Mouse (Mus musculus) midbrain, embryonic 12.5 days (tissue): ENCODE measurements around the gene Clcn6. TPM values are rescaled to one million over a fixed set of nuclear protein-coding genes. Genes with fewer than 3 reads are reported as not detected.

Source experiments
- ATAC-seq: fragments of 200-750 bp; cut with Nextera tagmentation; 2 replicates; pipeline ENCODE4 v1.8.0; 2017; ENCODE audit warnings: low read depth, moderate TSS enrichment, moderate library complexity; ENCODE audit not compliant: low FRiP score
- H3K27ac ChIP-seq: fragments of 300-500 bp; sonication (generic); replicated peaks from 2 replicates; pipeline ENCODE4 v1.5.1; 2016; ENCODE audit warnings: mild to moderate bottlenecking
- H3K27me3 ChIP-seq: fragments of 300-500 bp; sonication (generic); 2 replicates; pipeline ENCODE4 v1.6.1; 2016; ENCODE audit warnings: mild to moderate bottlenecking
- H3K36me3 ChIP-seq: fragments of 300-500 bp; sonication (generic); 2 replicates; pipeline ENCODE4 v1.6.1; 2016
- H3K4me1 ChIP-seq: fragments of 300-500 bp; sonication (generic); 2 replicates; pipeline ENCODE4 v1.6.1; 2016
- H3K4me2 ChIP-seq: fragments of 300-500 bp; sonication (generic); replicated peaks from 2 replicates; pipeline ENCODE4 v1.6.1; 2016; ENCODE audit warnings: mild to moderate bottlenecking, moderate library complexity
- H3K4me3 ChIP-seq: fragments of 300-500 bp; sonication (generic); 2 replicates; pipeline ENCODE4 v1.5.1; 2016; ENCODE audit warnings: mild to moderate bottlenecking
- H3K9ac ChIP-seq: fragments of 300-500 bp; sonication (generic); replicated peaks from 2 replicates; pipeline ENCODE4 v1.6.1; 2016; ENCODE audit warnings: mild to moderate bottlenecking, moderate library complexity
- H3K9me3 ChIP-seq: fragments of 300-500 bp; sonication (generic); 2 replicates; pipeline ENCODE4 v1.6.1; 2016; ENCODE audit warnings: mild to moderate bottlenecking
- WGBS: fragments of 180-500 bp; shearing (Covaris S2); methylation state at CpG from one replicate; pipeline ENCODE4 v1.1.7; 2016; 5-methylcytosine and 5-hydroxymethylcytosine counted together
- polyA plus RNA-seq: library from polyadenylated mRNA; unstranded; fragments of >200 nt; fragmentation: Nextera tagmentation; extraction: Ambion mirVana; gene quantifications from 2 replicates; pipeline ENCODE4 v1.2.1, GENCODE M21; 2016

Gene Clcn6
- polyA plus RNA-seq: 26.9 and 29.7 TPM in 2 replicates

DNA sequence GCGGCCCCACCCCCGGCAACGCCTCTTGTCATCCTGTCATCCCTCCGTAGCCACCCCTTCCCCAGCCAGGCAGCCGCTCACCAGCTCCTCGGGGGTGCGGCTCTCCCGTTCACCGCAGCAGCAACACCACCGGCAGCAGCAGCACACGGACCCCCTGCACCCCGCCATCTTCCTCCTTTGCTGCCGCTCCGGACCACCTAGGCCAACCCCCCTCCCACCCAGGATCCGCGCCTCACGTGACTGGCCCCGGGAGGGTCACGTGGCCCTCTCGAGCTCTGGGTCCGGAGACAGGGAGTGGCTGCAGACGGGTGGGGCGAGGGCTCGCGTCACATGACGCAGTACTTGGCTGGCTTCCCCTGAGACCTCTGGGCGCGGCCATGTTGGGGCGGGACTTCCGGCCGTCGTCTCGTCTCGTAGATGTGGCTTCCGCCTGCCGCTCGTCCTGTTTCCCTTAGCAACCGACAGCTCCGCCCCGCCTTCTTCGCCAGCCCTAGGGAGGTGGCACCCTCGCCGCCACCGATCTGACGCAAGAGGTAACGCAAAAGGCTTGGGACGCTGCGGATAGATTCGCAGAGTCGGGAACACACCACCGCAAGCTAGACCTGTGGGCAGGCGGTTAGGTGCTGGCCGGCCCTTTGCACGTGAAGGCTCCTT, at the start of gene Clcn6, which contains the start of gene Mthfr:
Clcn6 (minus strand) TSS at position 222 of the 654 bp plus-strand sequence.
Mthfr (plus strand) TSS at position 478 of the 654 bp plus-strand sequence.
- Histone ChIP-seq H3K4me1 (peaks cover 54% of the 10 kb centered on the region), H3K9ac (peak within 1 kb of the TSS; percentile 82), H3K36me3 (peaks cover 33% of the 10 kb centered on the region), H3K27me3 (no peaks in the 10 kb centered on the region), H3K4me3 (peak within 1 kb of the TSS; percentile 62), H3K4me2 (peak within 1 kb of the TSS; percentile 88), H3K9me3 (no peaks in the 10 kb centered on the region), H3K27ac (peak within 1 kb of the TSS; percentile 90)
- WGBS: 1% methylated on average over 54 of the region's 54 CpGs
- ATAC-seq: peak; percentile 93

DNA sequence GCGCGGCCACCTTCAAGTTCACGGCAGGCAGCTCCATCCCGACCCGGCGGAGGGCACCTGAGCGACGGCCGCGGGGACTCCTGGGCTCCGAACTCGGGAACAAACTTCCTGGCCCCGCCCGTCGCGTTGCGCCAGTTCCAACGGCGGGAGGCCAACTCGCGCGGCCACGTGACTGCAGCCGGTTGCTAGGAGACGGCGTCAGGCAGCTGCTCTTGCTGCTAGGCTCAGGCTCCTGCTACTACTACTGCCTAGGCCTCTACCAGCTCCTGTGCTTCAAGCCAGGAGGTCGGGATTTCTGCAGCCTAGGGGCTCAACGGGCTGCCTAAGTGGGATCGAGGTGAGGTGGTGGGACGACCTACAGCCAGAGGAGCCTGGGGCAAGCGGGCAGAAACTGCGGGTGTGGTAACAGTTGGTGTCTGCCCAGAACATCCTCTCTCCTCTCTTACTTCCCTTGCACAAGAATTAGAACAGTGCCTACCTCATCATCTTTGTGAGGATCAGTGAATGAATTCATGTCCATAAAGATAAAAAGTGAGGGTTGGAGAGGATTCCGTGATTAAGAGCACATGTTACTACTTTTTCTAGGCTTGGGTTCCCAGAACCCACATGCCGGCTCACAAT, 49.4 kb upstream of the Clcn6 start, which contains the start of gene Agtrap:
Agtrap (minus strand) TSS at position 125 of the 621 bp plus-strand sequence.
- WGBS: 4% methylated on average over 34 of the region's 34 CpGs
- no peaks in the 10 kb centered on the region for H3K9me3 ChIP-seq
- H3K27ac ChIP-seq: peak within 1 kb of the TSS; percentile 60
- no peaks in the 10 kb centered on the region for H3K27me3 ChIP-seq
- peak within 1 kb of the TSS; percentile 79 for H3K4me2 ChIP-seq
- H3K36me3 ChIP-seq: no peaks in the 10 kb centered on the region
- H3K9ac ChIP-seq: peak within 1 kb of the TSS; percentile 69
- H3K4me1 ChIP-seq: peaks cover 39% of the 10 kb centered on the region
- peak; percentile 92 for ATAC-seq
- H3K4me3 ChIP-seq: peak within 1 kb of the TSS; percentile 63

DNA sequence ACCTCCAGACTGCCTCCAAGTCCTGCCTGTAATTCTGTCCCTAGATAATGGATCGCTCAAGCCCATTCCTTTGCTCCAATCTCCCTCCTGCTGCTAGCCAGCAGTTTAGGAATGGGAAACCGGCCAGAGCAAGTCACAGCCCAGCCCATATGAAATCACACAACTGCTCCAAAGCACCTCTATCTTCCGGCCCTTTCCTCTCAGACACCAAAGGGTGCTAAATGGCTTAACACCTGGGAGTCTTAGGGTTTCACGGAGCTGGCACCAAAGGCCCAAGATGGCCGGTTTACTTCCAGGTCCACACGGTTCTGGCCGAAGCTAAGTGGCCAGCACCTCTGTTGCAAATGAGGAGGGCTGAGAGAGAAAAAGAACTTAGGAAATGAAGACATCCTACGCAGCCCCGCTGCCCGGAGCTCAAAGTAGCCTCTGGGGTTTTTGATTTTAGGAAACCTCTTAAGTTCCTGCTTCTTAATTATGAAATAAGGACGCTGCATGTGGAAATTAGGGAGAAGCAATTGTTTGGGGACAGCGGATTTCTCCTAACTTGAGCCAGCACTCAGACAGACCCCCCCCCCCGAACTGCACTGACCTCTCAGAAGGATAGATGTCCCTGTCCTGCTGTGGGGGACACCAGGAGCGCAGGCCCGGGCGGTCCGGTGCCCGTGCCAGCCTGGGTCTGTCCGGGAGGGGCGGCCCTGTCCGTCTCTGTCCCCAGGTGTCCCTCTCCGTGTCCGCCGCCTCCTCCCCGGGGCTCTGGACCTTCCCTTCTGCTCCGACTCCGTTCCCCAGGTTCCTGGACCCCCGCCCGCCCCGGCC, 48.7 kb upstream of the Clcn6 start:
- Histone ChIP-seq H3K27ac (peak overlapping the region; percentile 60; the same call in 1 of the 2 replicates), H3K4me1 (peaks cover 39% of the 10 kb centered on the region)
- peak; percentile 71 for ATAC-seq

DNA sequence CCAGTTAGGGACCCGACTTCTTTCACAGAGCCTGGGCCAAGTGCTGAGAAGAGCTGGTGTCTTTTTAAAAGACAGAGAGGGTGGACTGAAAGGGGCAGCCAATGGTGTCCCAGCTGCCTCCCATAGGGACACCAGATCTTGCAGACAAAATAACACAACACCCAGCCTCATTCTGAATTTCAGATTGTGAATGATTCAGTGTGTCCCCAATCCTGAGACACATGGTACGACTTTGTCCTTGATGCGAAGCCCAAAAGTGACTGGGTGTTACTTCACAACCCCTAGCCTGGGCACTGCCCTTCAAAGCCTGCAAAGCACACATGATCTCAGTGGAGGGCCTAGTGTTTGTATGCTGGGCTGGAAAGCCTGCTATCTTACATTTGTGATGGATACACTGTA, 47.3 kb upstream of the Clcn6 start:
- H3K36me3 ChIP-seq: peaks cover 10% of the 10 kb centered on the region; the same call in 1 of the 2 replicates
- WGBS: 80% methylated on average over 3 of the region's 3 CpGs
- no peak for ATAC-seq
- H3K27ac ChIP-seq: peak overlapping the region; percentile 1; the same call in 1 of the 2 replicates
- no peak overlapping the region for H3K9ac ChIP-seq
- H3K4me2 ChIP-seq: no peak overlapping the region
- H3K4me1 ChIP-seq: peaks cover 39% of the 10 kb centered on the region
- H3K27me3 ChIP-seq: no peaks in the 10 kb centered on the region
- no peak overlapping the region for H3K4me3 ChIP-seq
- no peaks in the 10 kb centered on the region for H3K9me3 ChIP-seq

More for the DNA sequence above, 48.7 kb upstream of the Clcn6 start:
- no peaks in the 10 kb centered on the region for H3K27me3 ChIP-seq
- no peaks in the 10 kb centered on the region for H3K36me3 ChIP-seq
- peak overlapping the region; percentile 79 for H3K4me2 ChIP-seq
- 3% methylated on average over 27 of the region's 30 CpGs for WGBS
- no peaks in the 10 kb centered on the region for H3K9me3 ChIP-seq
- peak overlapping the region; percentile 69 for H3K9ac ChIP-seq
- peak overlapping the region; percentile 63 for H3K4me3 ChIP-seq

DNA sequence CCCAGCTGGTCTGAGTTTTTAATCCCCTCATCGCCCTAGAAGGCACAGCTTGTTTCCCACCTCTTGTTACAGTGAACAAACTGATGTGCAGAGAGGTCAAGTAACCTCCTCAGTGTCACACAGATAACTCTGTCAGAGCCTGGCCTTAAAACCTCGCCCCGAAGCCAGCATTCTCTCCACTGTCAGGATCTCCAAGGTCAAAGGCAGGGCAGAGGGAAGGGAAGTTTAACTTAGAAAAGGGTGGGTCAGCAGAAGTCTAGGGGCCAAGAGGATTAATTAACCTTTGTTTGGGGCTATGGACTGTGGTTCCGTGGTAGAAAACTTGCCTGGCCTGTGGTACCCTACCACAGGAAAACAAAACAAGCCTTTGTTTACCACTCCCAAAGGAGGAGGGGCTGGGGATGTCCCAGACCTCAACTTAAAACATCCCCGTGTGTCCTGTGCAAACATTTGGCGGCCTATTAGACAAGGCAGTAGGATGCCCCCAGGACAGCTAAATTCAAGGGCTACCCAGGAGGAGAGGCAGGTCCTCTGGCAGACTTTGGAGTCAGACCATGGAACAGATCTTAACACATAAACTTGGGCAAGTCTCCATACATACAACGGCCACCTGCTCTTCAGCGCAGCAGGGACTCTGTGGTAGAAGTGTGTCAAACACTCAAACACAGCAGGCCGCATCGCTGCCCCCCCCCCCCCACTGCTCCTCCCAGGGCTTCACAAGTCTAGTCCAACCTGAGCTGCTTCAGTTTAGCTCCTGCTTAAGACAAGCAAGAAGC, 46.7 kb upstream of the Clcn6 start:
- H3K36me3 ChIP-seq: peaks cover 15% of the 10 kb centered on the region; the same call in 1 of the 2 replicates
- H3K27me3 ChIP-seq: no peaks in the 10 kb centered on the region
- H3K4me3 ChIP-seq: no peak overlapping the region
- ATAC-seq: no peak
- H3K27ac ChIP-seq: peak overlapping the region; percentile 1; the same call in 1 of the 2 replicates
- no peak overlapping the region for H3K4me2 ChIP-seq
- no peak overlapping the region for H3K9ac ChIP-seq
- 41% methylated on average over 8 of the region's 10 CpGs for WGBS
- H3K4me1 ChIP-seq: peaks cover 39% of the 10 kb centered on the region
- no peaks in the 10 kb centered on the region for H3K9me3 ChIP-seq

DNA sequence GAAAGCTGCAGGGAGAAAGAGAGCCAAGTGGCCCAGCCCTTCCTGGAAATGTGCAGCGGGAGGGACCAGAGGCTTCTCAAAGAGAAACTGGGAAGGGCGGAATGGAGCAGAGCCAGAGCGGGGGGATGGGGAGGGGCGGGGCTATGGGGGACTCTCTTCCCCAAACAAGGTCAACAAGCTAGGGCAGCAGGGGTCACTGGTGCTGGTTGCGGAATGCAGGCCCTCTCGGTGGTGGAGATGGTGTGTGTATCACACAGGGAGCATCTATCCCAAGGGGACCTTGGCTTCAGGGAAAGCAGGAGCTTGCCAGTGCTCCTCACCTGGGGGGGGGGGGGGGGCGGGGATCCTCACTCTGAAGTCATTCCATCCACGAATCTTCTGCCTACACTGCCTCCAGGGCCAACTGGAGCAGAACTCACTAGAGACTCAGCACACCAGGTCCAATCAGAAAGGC, 45.7 kb upstream of the Clcn6 start:
- Histone ChIP-seq H3K4me2 (no peak overlapping the region), H3K27ac (no peak overlapping the region), H3K4me3 (no peak overlapping the region), H3K36me3 (peaks cover 21% of the 10 kb centered on the region; the same call in 1 of the 2 replicates), H3K9me3 (no peaks in the 10 kb centered on the region), H3K27me3 (no peaks in the 10 kb centered on the region), H3K9ac (no peak overlapping the region), H3K4me1 (peaks cover 38% of the 10 kb centered on the region)
- ATAC-seq: no peak
- WGBS: 6% methylated on average over 8 of the region's 8 CpGs

DNA sequence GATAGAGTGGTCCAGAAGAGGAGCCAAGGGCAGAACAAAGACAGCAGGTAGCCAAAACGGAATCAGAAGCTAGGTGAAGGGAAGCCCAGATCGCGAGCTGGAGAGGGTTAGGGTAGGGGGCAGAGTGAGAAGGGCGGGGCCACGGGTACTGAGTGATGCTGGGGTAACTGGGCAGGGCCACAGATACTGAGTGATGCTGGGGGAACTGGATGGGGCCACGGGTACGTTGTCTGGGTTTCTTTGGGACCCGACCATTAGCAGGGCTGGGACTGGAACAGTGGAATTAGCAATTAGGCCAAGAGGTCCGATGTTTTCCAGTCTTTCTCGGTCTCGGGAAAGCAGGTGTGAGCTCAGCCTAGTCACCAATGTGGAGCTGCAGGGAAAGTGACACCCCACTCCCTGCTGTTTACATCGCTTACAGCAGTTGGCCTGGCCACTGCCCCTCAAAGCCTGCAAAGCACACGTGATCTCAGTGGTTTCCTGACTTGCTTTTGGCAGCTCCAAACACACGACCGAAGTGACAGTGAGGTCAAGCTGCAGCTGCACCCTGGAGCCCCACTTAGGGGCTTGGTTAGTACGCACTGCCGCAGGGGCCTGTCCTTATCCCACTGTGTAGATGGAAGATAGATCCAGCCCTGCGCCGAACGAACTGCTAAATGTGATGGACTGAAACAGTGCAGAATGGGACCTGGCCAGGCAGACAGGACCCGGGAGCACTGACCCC, 44.7 kb upstream of the Clcn6 start:
- ATAC-seq: no peak
- WGBS: 64% methylated on average over 21 of the region's 21 CpGs
- peaks cover 33% of the 10 kb centered on the region for H3K4me1 ChIP-seq

DNA sequence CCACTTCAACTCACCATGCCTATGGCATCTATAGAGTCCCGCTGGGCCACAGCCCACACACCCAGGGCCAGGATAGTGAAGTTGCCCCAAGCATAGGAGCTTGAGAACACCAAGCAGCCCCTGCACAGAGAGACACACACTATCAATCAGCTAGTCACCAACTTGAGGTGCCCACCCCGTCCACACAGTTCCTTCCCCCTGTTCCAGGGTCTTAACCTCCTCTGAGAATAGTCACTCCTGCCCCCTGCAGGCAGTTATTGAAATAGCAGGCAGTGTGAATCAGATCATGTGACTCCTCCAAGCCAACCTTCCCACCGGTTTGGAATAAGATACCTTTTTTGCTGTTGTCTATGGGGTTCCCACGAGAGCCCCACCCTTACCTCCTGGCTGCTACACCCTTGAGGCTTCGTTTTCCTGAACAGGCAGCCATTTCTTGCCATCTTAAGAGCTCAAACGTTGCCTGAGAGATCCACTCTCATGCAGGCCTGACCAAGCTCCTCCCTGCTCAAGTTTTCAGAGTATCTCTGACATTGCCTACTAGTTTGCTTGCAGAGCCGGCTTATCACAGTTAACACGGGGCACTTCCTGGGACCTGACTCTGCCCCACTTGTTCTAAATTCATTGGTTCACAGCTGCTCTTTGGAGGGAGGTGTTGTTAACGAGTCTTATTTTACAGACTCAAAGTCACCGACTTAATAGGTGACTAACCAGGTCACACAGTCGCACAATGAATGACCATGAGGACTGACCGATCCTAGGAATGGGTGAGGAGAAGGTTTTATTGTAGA, 43.8 kb upstream of the Clcn6 start:
- peaks cover 21% of the 10 kb centered on the region; the same call in 1 of the 2 replicates for H3K36me3 ChIP-seq
- no peak overlapping the region for H3K27ac ChIP-seq
- H3K9ac ChIP-seq: no peak overlapping the region
- no peak overlapping the region for H3K4me3 ChIP-seq
- H3K4me2 ChIP-seq: no peak overlapping the region
- 54% methylated on average over 12 of the region's 12 CpGs for WGBS
- peaks cover 26% of the 10 kb centered on the region for H3K4me1 ChIP-seq
- no peak for ATAC-seq
- no peaks in the 10 kb centered on the region for H3K9me3 ChIP-seq
- no peaks in the 10 kb centered on the region for H3K27me3 ChIP-seq

More for the DNA sequence above, 44.7 kb upstream of the Clcn6 start:
- Histone ChIP-seq H3K4me2 (no peak overlapping the region), H3K27ac (no peak overlapping the region), H3K27me3 (no peaks in the 10 kb centered on the region), H3K36me3 (peaks cover 21% of the 10 kb centered on the region; the same call in 1 of the 2 replicates), H3K9me3 (no peaks in the 10 kb centered on the region), H3K9ac (no peak overlapping the region), H3K4me3 (no peak overlapping the region)

DNA sequence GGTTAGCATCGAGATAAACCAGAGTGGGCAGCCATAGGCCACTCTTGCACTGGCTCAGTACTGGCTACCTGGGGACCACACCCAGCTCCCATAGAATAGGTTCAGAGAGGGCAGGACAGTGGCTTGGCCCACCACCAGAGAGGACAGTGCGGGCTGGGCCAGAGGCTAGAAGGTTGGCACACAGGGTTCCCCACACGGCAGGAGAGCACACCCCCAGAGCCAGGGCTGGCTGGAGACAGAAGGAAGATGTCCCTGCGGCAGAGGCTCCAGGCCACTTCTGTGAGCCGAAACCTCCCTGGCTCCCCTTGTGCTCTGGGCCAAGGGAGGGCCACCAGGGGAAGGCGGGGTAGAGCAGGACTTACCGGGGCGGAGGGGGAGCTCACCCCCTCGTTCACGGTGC, 42.6 kb upstream of the Clcn6 start:
- no peak overlapping the region for H3K27ac ChIP-seq
- no peaks in the 10 kb centered on the region for H3K9me3 ChIP-seq
- no peak overlapping the region for H3K4me3 ChIP-seq
- H3K27me3 ChIP-seq: no peaks in the 10 kb centered on the region
- H3K9ac ChIP-seq: no peak overlapping the region
- 93% methylated on average over 10 of the region's 10 CpGs for WGBS
- H3K4me2 ChIP-seq: no peak overlapping the region
- ATAC-seq: no peak
- peaks cover 21% of the 10 kb centered on the region; the same call in 1 of the 2 replicates for H3K36me3 ChIP-seq
- peaks cover 18% of the 10 kb centered on the region for H3K4me1 ChIP-seq

DNA sequence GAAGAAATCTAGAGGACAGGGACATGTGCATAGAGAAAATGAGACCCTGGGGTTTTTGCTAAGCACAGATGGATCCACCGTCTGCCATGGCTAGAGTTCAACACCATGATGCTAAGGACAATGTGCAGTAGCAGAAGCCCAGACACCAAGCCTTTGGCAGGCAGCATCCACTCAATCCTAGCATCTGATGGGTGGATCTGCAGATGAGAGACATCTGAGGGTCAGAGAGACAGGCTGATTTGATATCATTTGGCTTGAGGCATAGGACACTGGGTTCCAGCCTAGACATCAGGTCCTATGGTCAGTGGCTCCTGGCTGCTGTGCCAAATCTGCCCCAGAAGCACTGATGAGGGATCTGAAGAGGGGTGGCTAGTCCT, 42.0 kb upstream of the Clcn6 start:
- Histone ChIP-seq H3K27ac (no peak overlapping the region), H3K4me1 (peaks cover 13% of the 10 kb centered on the region), H3K9ac (no peak overlapping the region), H3K4me2 (no peak overlapping the region), H3K27me3 (no peaks in the 10 kb centered on the region), H3K36me3 (peaks cover 21% of the 10 kb centered on the region; the same call in 1 of the 2 replicates), H3K9me3 (no peaks in the 10 kb centered on the region), H3K4me3 (no peak overlapping the region)
- WGBS: 92% methylated on average over 1 of the region's 1 CpGs
- ATAC-seq: no peak
